Mouse (Mus musculus) E14TG2a.4 (cell line): ENCODE data around the gene Arhgef19.
A peak's percentile ranks its signal among the peaks of the same experiment; 100 is the strongest.

Experiments used
- H3K27me3 ChIP-seq: 2 replicates; pipeline ENCODE4 v1.6.1; 2014; ENCODE audit warnings: low read length, control low read depth; ENCODE audit not compliant: insufficient read depth
- H3K36me3 ChIP-seq: 2 replicates; pipeline ENCODE4 v1.6.1; 2014; ENCODE audit warnings: low read length, control low read depth; ENCODE audit not compliant: insufficient read depth
- H3K4me1 ChIP-seq: replicated peaks from 2 replicates; pipeline ENCODE4 v1.6.1; 2014; ENCODE audit warnings: low read depth, low read length, control low read depth
- H3K4me3 ChIP-seq: replicated peaks from 2 replicates; pipeline ENCODE4 v1.5.1; 2014; ENCODE audit warnings: mild to moderate bottlenecking, low read length
- H3K9me3 ChIP-seq: 2 replicates; pipeline ENCODE4 v1.6.1; 2014; ENCODE audit warnings: low read length, control low read depth
- CTCF ChIP-seq: conservative IDR thresholded peaks from 2 replicates; pipeline ENCODE4 v1.5.1; 2014; ENCODE audit warnings: low read length
- NANOG ChIP-seq: IDR thresholded peaks from 2 replicates; pipeline ENCODE4 v1.6.1; 2014; ENCODE audit warnings: borderline replicate concordance, low read length, mixed read lengths
- POU5F1 ChIP-seq: IDR thresholded peaks from 2 replicates; pipeline ENCODE4 v1.6.1; 2014; ENCODE audit warnings: low read length, borderline replicate concordance

Arhgef19 gene

GRCm38 (mm10) chr4:141273296-141273695 lies 34.0 kb downstream of the Arhgef19 start:
- TF ChIP-seq CTCF = peak; percentile 68
- no peak for TF ChIP-seq NANOG
- Histone ChIP-seq H3K27me3 (no peaks in the 10 kb centered on the region), H3K9me3 (no peaks in the 10 kb centered on the region)

DNA sequence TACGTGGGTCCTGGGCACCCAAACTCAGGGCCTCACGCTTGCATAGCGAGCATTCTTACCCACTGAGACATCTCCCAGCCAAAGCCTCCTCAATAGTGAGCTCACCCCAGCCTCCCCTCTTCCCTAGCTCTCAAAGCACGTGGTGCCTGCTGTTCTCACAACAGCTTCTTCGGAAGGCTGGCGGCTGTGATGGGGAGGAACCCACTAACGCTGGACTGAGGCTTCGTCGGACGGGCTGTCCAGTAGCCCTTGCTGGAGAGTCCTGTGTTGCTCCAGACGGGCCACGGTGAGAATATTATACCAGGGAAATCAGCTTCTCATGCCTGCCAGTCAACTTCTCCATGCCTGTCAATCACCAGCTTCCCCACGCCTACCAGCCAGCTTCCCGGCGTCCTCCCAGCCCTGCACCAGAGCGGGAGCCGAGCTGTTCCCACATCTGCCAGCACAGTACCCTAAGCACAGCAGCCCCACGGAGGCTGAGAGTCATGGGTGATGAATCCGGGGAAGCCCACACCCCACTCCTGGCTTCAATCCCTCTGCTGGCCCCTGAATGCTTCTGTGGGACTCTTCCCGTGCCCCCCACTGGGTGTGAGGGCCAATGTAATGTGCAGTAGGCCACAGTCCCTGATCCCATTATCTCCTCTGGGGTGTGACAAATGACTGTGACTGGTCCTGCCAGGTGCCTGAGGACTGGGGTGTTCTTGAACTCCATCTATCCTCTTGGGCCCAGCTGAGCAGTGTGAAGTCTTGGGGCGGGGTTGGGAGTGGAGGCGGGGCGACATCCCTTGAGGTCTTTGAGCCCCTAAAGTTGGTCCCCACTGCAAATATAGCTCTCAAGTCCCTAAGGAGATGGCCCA lies 35.4 kb downstream of the Arhgef19 start:
- Histone ChIP-seq H3K4me1 (peaks cover 90% of the 10 kb centered on the region), H3K36me3 (no peaks in the 10 kb centered on the region), H3K4me3 (peak overlapping the region; percentile 57), H3K27me3 (no peaks in the 10 kb centered on the region), H3K9me3 (no peaks in the 10 kb centered on the region)
- TF ChIP-seq CTCF (no peak), NANOG (no peak), POU5F1 (no peak)

More at GRCm38 (mm10) chr4:141273296-141273695, 34.0 kb downstream of the Arhgef19 start:
- Histone ChIP-seq H3K36me3 (no peaks in the 10 kb centered on the region), H3K4me3 (peak overlapping the region; percentile 59), H3K4me1 (peaks cover 86% of the 10 kb centered on the region)

GRCm38 (mm10) chr4:141277157-141277556 lies 37.9 kb downstream of the Arhgef19 start:
- H3K27me3 ChIP-seq = no peaks in the 10 kb centered on the region
- H3K4me3 ChIP-seq = peak overlapping the region; percentile 59
- no peaks in the 10 kb centered on the region for H3K36me3 ChIP-seq
- H3K9me3 ChIP-seq = no peaks in the 10 kb centered on the region
- TF ChIP-seq POU5F1 (no peak), NANOG (no peak), CTCF (no peak)
- H3K4me1 ChIP-seq = peaks cover 92% of the 10 kb centered on the region

GRCm38 (mm10) chr4:141278154-141278553 lies 38.9 kb downstream of the Arhgef19 start:
- no peaks in the 10 kb centered on the region for H3K36me3 ChIP-seq
- no peak for TF ChIP-seq CTCF
- TF ChIP-seq NANOG = no peak
- peak overlapping the region; percentile 59 for H3K4me3 ChIP-seq
- no peaks in the 10 kb centered on the region for H3K9me3 ChIP-seq
- peaks cover 86% of the 10 kb centered on the region for H3K4me1 ChIP-seq
- H3K27me3 ChIP-seq = no peaks in the 10 kb centered on the region

GRCm38 (mm10) chr4:141279327-141279726 lies 40.0 kb downstream of the Arhgef19 start:
- no peaks in the 10 kb centered on the region for H3K27me3 ChIP-seq
- no peak for TF ChIP-seq POU5F1
- no peak for TF ChIP-seq CTCF
- TF ChIP-seq NANOG = no peak
- peak overlapping the region; percentile 59 for H3K4me3 ChIP-seq
- H3K4me1 ChIP-seq = peaks cover 83% of the 10 kb centered on the region
- no peaks in the 10 kb centered on the region for H3K9me3 ChIP-seq
- no peaks in the 10 kb centered on the region for H3K36me3 ChIP-seq

- Histone ChIP-seq H3K9me3 (no peaks in the 10 kb centered on the region), H3K36me3 (no peaks in the 10 kb centered on the region), H3K4me1 (peaks cover 79% of the 10 kb centered on the region), H3K4me3 (peak overlapping the region; percentile 59), H3K27me3 (no peaks in the 10 kb centered on the region)
- no peak for TF ChIP-seq POU5F1
- no peak for TF ChIP-seq NANOG
Measured at GRCm38 (mm10) chr4:141279783-141280182, 40.5 kb downstream of the Arhgef19 start.

- H3K9me3 ChIP-seq = no peaks in the 10 kb centered on the region
- no peaks in the 10 kb centered on the region for H3K27me3 ChIP-seq
- no peak overlapping the region for H3K4me3 ChIP-seq
- H3K36me3 ChIP-seq = no peaks in the 10 kb centered on the region
- TF ChIP-seq POU5F1 (no peak), NANOG (no peak), CTCF (no peak)
- H3K4me1 ChIP-seq = peaks cover 75% of the 10 kb centered on the region
Measured at GRCm38 (mm10) chr4:141280471-141280870, 41.2 kb downstream of the Arhgef19 start.

DNA sequence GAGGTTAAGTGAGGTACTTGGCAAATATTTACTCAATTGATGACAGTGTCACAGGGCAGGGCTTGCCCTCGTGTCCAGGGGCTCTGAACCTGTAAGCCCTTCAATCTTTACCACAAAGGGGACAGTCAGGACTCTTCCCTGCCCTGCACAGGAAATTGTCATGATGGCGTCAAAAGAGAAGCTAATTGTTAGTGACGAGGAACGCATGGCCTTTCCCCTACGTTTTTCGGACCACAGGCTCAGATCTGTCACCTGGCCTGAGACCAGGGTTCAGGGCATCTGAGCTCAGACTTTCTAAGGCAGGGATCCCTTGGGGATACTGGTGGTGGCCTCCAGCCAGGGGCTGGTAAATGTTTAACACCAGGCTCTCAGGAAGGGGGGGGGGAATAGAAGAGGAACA lies 41.9 kb downstream of the Arhgef19 start:
- no peak overlapping the region for H3K4me3 ChIP-seq
- peaks cover 74% of the 10 kb centered on the region for H3K4me1 ChIP-seq
- no peaks in the 10 kb centered on the region for H3K9me3 ChIP-seq
- TF ChIP-seq POU5F1 (no peak), NANOG (no peak), CTCF (no peak)
- H3K36me3 ChIP-seq = no peaks in the 10 kb centered on the region
- no peaks in the 10 kb centered on the region for H3K27me3 ChIP-seq

- H3K4me3 ChIP-seq = no peak overlapping the region
- H3K9me3 ChIP-seq = no peaks in the 10 kb centered on the region
- H3K36me3 ChIP-seq = no peaks in the 10 kb centered on the region
- no peak for TF ChIP-seq CTCF
- no peak for TF ChIP-seq NANOG
- TF ChIP-seq POU5F1 = no peak
- H3K4me1 ChIP-seq = peaks cover 73% of the 10 kb centered on the region
- H3K27me3 ChIP-seq = no peaks in the 10 kb centered on the region
Measured at GRCm38 (mm10) chr4:141281578-141281977, 42.3 kb downstream of the Arhgef19 start.
